Mouse (Mus musculus) brown adipose tissue, adult 24 weeks (tissue): ENCODE measurements at regions not wholly inside any gene's neighbourhood (a gene's known extent, or its start where the extent isn't known, plus 50 kb on each side); places are given as distances from the start of the nearest gene placed in this dataset.
"Not testable (repeated sequence)": the region's sequence is repeated elsewhere in the genome, so short reads cannot be mapped to it uniquely, and the experiment has no call there.

Experiments used
- H3K27ac ChIP-seq: fragments of 200-500 bp; replicated peaks from 2 replicates; pipeline ENCODE4 v1.5.1; 2012; ENCODE audit warnings: low read depth, mild to moderate bottlenecking, low read length
- H3K4me1 ChIP-seq: fragments of 200-500 bp; 2 replicates; pipeline ENCODE4 v1.6.1; 2012; ENCODE audit warnings: low read length, mixed read lengths; ENCODE audit not compliant: control insufficient read depth, insufficient read depth, insufficient read length
- H3K4me3 ChIP-seq: fragments of 200-500 bp; 2 replicates; pipeline ENCODE4 v1.5.1; 2012; ENCODE audit warnings: low read depth, mild to moderate bottlenecking, low read length, moderate library complexity; ENCODE audit not compliant: insufficient read depth

GRCm38 (mm10) chr14:15934729-15935128 lies 314.4 kb upstream of the Ngly1 start:
- no peak overlapping the region for H3K4me3 ChIP-seq
- H3K27ac ChIP-seq: no peak overlapping the region
- no peaks in the 10 kb centered on the region for H3K4me1 ChIP-seq

- H3K4me1 ChIP-seq: no peaks in the 10 kb centered on the region
- no peak overlapping the region for H3K27ac ChIP-seq
- no peak overlapping the region for H3K4me3 ChIP-seq
Observed at GRCm38 (mm10) chr14:15970321-15970720, 278.8 kb upstream of the Ngly1 start.

- H3K4me1 ChIP-seq: no peaks in the 10 kb centered on the region
- no peak overlapping the region for H3K4me3 ChIP-seq
- H3K27ac ChIP-seq: no peak overlapping the region
Observed at GRCm38 (mm10) chr14:15970767-15971166, 278.3 kb upstream of the Ngly1 start.

- Histone ChIP-seq H3K27ac (no peak overlapping the region), H3K4me1 (no peaks in the 10 kb centered on the region), H3K4me3 (no peak overlapping the region)
Observed at GRCm38 (mm10) chr14:15971306-15971705, 277.8 kb upstream of the Ngly1 start.

GRCm38 (mm10) chr14:15977366-15977765 lies 271.7 kb upstream of the Ngly1 start:
- H3K4me3 ChIP-seq: no peak overlapping the region
- H3K27ac ChIP-seq: no peak overlapping the region
- no peaks in the 10 kb centered on the region for H3K4me1 ChIP-seq

- Histone ChIP-seq H3K4me3 (no peak overlapping the region), H3K27ac (no peak overlapping the region), H3K4me1 (no peaks in the 10 kb centered on the region)
Observed at GRCm38 (mm10) chr14:15978329-15978728, 270.8 kb upstream of the Ngly1 start.

- H3K27ac ChIP-seq: no peak overlapping the region
- H3K4me3 ChIP-seq: no peak overlapping the region
- H3K4me1 ChIP-seq: no peaks in the 10 kb centered on the region
Observed at GRCm38 (mm10) chr14:16005409-16005808, 243.7 kb upstream of the Ngly1 start.

- no peaks in the 10 kb centered on the region for H3K4me1 ChIP-seq
- H3K27ac ChIP-seq: no peak overlapping the region
- no peak overlapping the region for H3K4me3 ChIP-seq
Observed at GRCm38 (mm10) chr14:16006968-16007367, 242.1 kb upstream of the Ngly1 start.

- Histone ChIP-seq H3K4me1 (no peaks in the 10 kb centered on the region), H3K4me3 (no peak overlapping the region), H3K27ac (no peak overlapping the region)
Observed at GRCm38 (mm10) chr14:16009778-16010177, 239.3 kb upstream of the Ngly1 start.

GRCm38 (mm10) chr14:16023853-16024252 lies 225.2 kb upstream of the Ngly1 start:
- Histone ChIP-seq H3K27ac (no peak overlapping the region), H3K4me3 (no peak overlapping the region), H3K4me1 (no peaks in the 10 kb centered on the region)

GRCm38 (mm10) chr14:16037771-16038170 lies 211.3 kb upstream of the Ngly1 start:
- H3K4me1 ChIP-seq: no peaks in the 10 kb centered on the region
- H3K4me3 ChIP-seq: no peak overlapping the region
- H3K27ac ChIP-seq: no peak overlapping the region

GRCm38 (mm10) chr14:16038336-16038735 lies 210.7 kb upstream of the Ngly1 start:
- H3K4me1 ChIP-seq: no peaks in the 10 kb centered on the region
- no peak overlapping the region for H3K4me3 ChIP-seq
- H3K27ac ChIP-seq: no peak overlapping the region

- Histone ChIP-seq H3K27ac (no peak overlapping the region), H3K4me3 (no peak overlapping the region), H3K4me1 (no peaks in the 10 kb centered on the region)
Observed at GRCm38 (mm10) chr14:16044466-16044865, 204.6 kb upstream of the Ngly1 start.

- not testable (repeated sequence) for H3K4me3 ChIP-seq, H3K27ac ChIP-seq
Observed at GRCm38 (mm10) chr14:16072534-16072933, 176.5 kb upstream of the Ngly1 start.

GRCm38 (mm10) chr14:16074089-16074488 lies 175.0 kb upstream of the Ngly1 start:
- H3K4me1 ChIP-seq: no peaks in the 10 kb centered on the region
- H3K27ac ChIP-seq: no peak overlapping the region
- H3K4me3 ChIP-seq: no peak overlapping the region

More at GRCm38 (mm10) chr14:16072534-16072933, 176.5 kb upstream of the Ngly1 start:
- not testable (repeated sequence) for H3K4me1 ChIP-seq

- H3K27ac ChIP-seq: no peak overlapping the region
- H3K4me1 ChIP-seq: no peaks in the 10 kb centered on the region
- H3K4me3 ChIP-seq: no peak overlapping the region
Observed at GRCm38 (mm10) chr14:16079096-16079495, 170.0 kb upstream of the Ngly1 start.

- H3K4me3 ChIP-seq, H3K4me1 ChIP-seq, H3K27ac ChIP-seq: not testable (repeated sequence)
Observed at GRCm38 (mm10) chr14:16087231-16087630, 161.8 kb upstream of the Ngly1 start.
